Mouse (Mus musculus) C2C12 (cell line): ENCODE data around the gene Hddc3.

Source experiments
- CTCF ChIP-seq: IDR thresholded peaks from one replicate; pipeline ENCODE4 v1.5.1; 2011; ENCODE audit not compliant: control insufficient read depth, insufficient read depth, insufficient read length
- FOSL1 ChIP-seq: IDR thresholded peaks from one replicate; pipeline ENCODE4 v1.8.0; 2011; ENCODE audit warnings: mild to moderate bottlenecking, low read length; ENCODE audit not compliant: poor library complexity, insufficient read depth, severe bottlenecking
- MAX ChIP-seq: IDR thresholded peaks from one replicate; pipeline ENCODE4 v1.6.1; 2011; ENCODE audit warnings: mild to moderate bottlenecking, control low read depth
- USF1 ChIP-seq: IDR thresholded peaks from one replicate; pipeline ENCODE4 v1.6.1; 2011; ENCODE audit warnings: low read depth, mild to moderate bottlenecking, control low read depth, moderate library complexity

GRCm38 (mm10) chr7:80382919-80383318 lies 40.0 kb downstream of the Hddc3 start:
- TF ChIP-seq CTCF = no peak
- no peak for TF ChIP-seq MAX
- TF ChIP-seq USF1 = no peak
- no peak for TF ChIP-seq FOSL1
